Mouse (Mus musculus): ENCODE measurements at regions not wholly inside any gene's neighbourhood (a gene's known extent, or its start where the extent isn't known, plus 50 kb on each side); places are given as distances from the start of the nearest gene placed in this dataset.
A peak's percentile ranks its signal among the peaks of the same experiment; 100 is the strongest.

- H3K4me2 ChIP-seq (ENCODE audit: low read depth, low read length), result no peak overlapping the region
- no peak for DNase-seq (ENCODE audit: low spot score)
- H3K9me3 ChIP-seq (ENCODE audit: control insufficient read depth, low read length), result no peaks in the 10 kb centered on the region
- WGBS, result 48% methylated on average over 1 of the region's 1 CpGs
- no peak for ATAC-seq (ENCODE audit: low read depth)
- no peak overlapping the region for H3K4me3 ChIP-seq (ENCODE audit: low read depth, low read length)
- H3K4me1 ChIP-seq (ENCODE audit: control insufficient read depth, insufficient read depth, low read length), result no peaks in the 10 kb centered on the region
- H3K27me3 ChIP-seq (replicated peaks; ENCODE audit: control insufficient read depth, insufficient read depth, low read length), result no peaks in the 10 kb centered on the region
- no peaks in the 10 kb centered on the region for H3K36me3 ChIP-seq (ENCODE audit: control insufficient read depth, insufficient read depth, low read length)
- no peak overlapping the region for H3K27ac ChIP-seq (replicated peaks; ENCODE audit: low read depth, low read length)
- no peak overlapping the region for H3K9ac ChIP-seq (ENCODE audit: low read depth, low read length)
Observed at GRCm38 (mm10) chr16:76914311-76914710, 99.2 kb upstream of the Usp25 start.

GRCm38 (mm10) chr16:76905205-76905996 lies 108.1 kb upstream of the Usp25 start:
- Histone ChIP-seq H3K4me1 (ENCODE audit: control insufficient read depth, insufficient read depth, low read length) (peaks cover 2% of the 10 kb centered on the region; the same call in 1 of the 2 replicates), H3K9me3 (ENCODE audit: control insufficient read depth, low read length) (no peaks in the 10 kb centered on the region), H3K27me3 (replicated peaks; ENCODE audit: control insufficient read depth, insufficient read depth, low read length) (no peaks in the 10 kb centered on the region), H3K4me3 (ENCODE audit: low read depth, low read length) (no peak overlapping the region), H3K9ac (ENCODE audit: low read depth, low read length) (no peak overlapping the region), H3K27ac (replicated peaks; ENCODE audit: low read depth, low read length) (no peak overlapping the region), H3K4me2 (ENCODE audit: low read depth, low read length) (no peak overlapping the region), H3K36me3 (ENCODE audit: control insufficient read depth, insufficient read depth, low read length) (no peaks in the 10 kb centered on the region)
- DNase-seq (ENCODE audit: low spot score) (peak; percentile 73), ATAC-seq (ENCODE audit: low read depth) (peak; percentile 88)
- 60% methylated on average over 11 of the region's 11 CpGs for WGBS

GRCm38 (mm10) chr16:76899083-76899482 lies 114.4 kb upstream of the Usp25 start:
- no peaks in the 10 kb centered on the region for H3K9me3 ChIP-seq (ENCODE audit: control insufficient read depth, low read length)
- no peak for DNase-seq (ENCODE audit: low spot score)
- H3K36me3 ChIP-seq (ENCODE audit: control insufficient read depth, insufficient read depth, low read length), result no peaks in the 10 kb centered on the region
- H3K9ac ChIP-seq (ENCODE audit: low read depth, low read length), result no peak overlapping the region
- no peaks in the 10 kb centered on the region for H3K4me1 ChIP-seq (ENCODE audit: control insufficient read depth, insufficient read depth, low read length)
- peak overlapping the region; percentile 8; the same call in 1 of the 2 replicates for H3K4me3 ChIP-seq (ENCODE audit: low read depth, low read length)
- H3K27ac ChIP-seq (replicated peaks; ENCODE audit: low read depth, low read length), result no peak overlapping the region
- WGBS, result 11% methylated on average over 7 of the region's 7 CpGs
- no peak overlapping the region for H3K4me2 ChIP-seq (ENCODE audit: low read depth, low read length)
- no peaks in the 10 kb centered on the region for H3K27me3 ChIP-seq (replicated peaks; ENCODE audit: control insufficient read depth, insufficient read depth, low read length)
- ATAC-seq (ENCODE audit: low read depth), result no peak

GRCm38 (mm10) chr16:76896305-76896704 lies 117.2 kb upstream of the Usp25 start:
- WGBS, result 42% methylated on average over 13 of the region's 13 CpGs
- no peak overlapping the region for H3K9ac ChIP-seq (ENCODE audit: low read depth, low read length)
- DNase-seq (ENCODE audit: low spot score), result peak; percentile 50
- H3K4me2 ChIP-seq (ENCODE audit: low read depth, low read length), result peak overlapping the region; percentile 6; the same call in 1 of the 2 replicates
- no peaks in the 10 kb centered on the region for H3K36me3 ChIP-seq (ENCODE audit: control insufficient read depth, insufficient read depth, low read length)
- peak; percentile 41; the same call in 1 of the 2 replicates for ATAC-seq (ENCODE audit: low read depth)
- H3K4me3 ChIP-seq (ENCODE audit: low read depth, low read length), result no peak overlapping the region
- no peaks in the 10 kb centered on the region for H3K4me1 ChIP-seq (ENCODE audit: control insufficient read depth, insufficient read depth, low read length)
- H3K27ac ChIP-seq (replicated peaks; ENCODE audit: low read depth, low read length), result no peak overlapping the region
- no peaks in the 10 kb centered on the region for H3K27me3 ChIP-seq (replicated peaks; ENCODE audit: control insufficient read depth, insufficient read depth, low read length)
- no peaks in the 10 kb centered on the region for H3K9me3 ChIP-seq (ENCODE audit: control insufficient read depth, low read length)

- no peak overlapping the region for H3K27ac ChIP-seq (replicated peaks; ENCODE audit: low read depth, low read length)
- H3K9ac ChIP-seq (ENCODE audit: low read depth, low read length), result no peak overlapping the region
- H3K27me3 ChIP-seq (replicated peaks; ENCODE audit: control insufficient read depth, insufficient read depth, low read length), result no peaks in the 10 kb centered on the region
- no peaks in the 10 kb centered on the region for H3K9me3 ChIP-seq (ENCODE audit: control insufficient read depth, low read length)
- H3K4me3 ChIP-seq (ENCODE audit: low read depth, low read length), result no peak overlapping the region
- no peaks in the 10 kb centered on the region for H3K36me3 ChIP-seq (ENCODE audit: control insufficient read depth, insufficient read depth, low read length)
- DNase-seq (ENCODE audit: low spot score) (no peak), ATAC-seq (ENCODE audit: low read depth) (no peak)
- no peaks in the 10 kb centered on the region for H3K4me1 ChIP-seq (ENCODE audit: control insufficient read depth, insufficient read depth, low read length)
- no peak overlapping the region for H3K4me2 ChIP-seq (ENCODE audit: low read depth, low read length)
- WGBS, result 63% methylated on average over 5 of the region's 5 CpGs
Observed at GRCm38 (mm10) chr16:76895781-76896180, 117.7 kb upstream of the Usp25 start.

GRCm38 (mm10) chr16:76878576-76878975 lies 134.9 kb upstream of the Usp25 start:
- Histone ChIP-seq H3K4me1 (ENCODE audit: control insufficient read depth, insufficient read depth, low read length) (no peaks in the 10 kb centered on the region), H3K9ac (ENCODE audit: low read depth, low read length) (no peak overlapping the region), H3K9me3 (ENCODE audit: control insufficient read depth, low read length) (no peaks in the 10 kb centered on the region), H3K4me3 (ENCODE audit: low read depth, low read length) (no peak overlapping the region), H3K4me2 (ENCODE audit: low read depth, low read length) (no peak overlapping the region), H3K27ac (replicated peaks; ENCODE audit: low read depth, low read length) (no peak overlapping the region), H3K27me3 (replicated peaks; ENCODE audit: control insufficient read depth, insufficient read depth, low read length) (no peaks in the 10 kb centered on the region), H3K36me3 (ENCODE audit: control insufficient read depth, insufficient read depth, low read length) (no peaks in the 10 kb centered on the region)
- ATAC-seq (ENCODE audit: low read depth) (no peak), DNase-seq (ENCODE audit: low spot score) (no peak)
- WGBS, result 72% methylated on average over 2 of the region's 2 CpGs

GRCm38 (mm10) chr16:76875397-76876018 lies 138.0 kb upstream of the Usp25 start:
- H3K9ac ChIP-seq (ENCODE audit: low read depth, low read length), result no peak overlapping the region
- no peaks in the 10 kb centered on the region for H3K9me3 ChIP-seq (ENCODE audit: control insufficient read depth, low read length)
- no peak overlapping the region for H3K4me2 ChIP-seq (ENCODE audit: low read depth, low read length)
- H3K4me1 ChIP-seq (ENCODE audit: control insufficient read depth, insufficient read depth, low read length), result no peaks in the 10 kb centered on the region
- DNase-seq (ENCODE audit: low spot score) (no peak), ATAC-seq (ENCODE audit: low read depth) (no peak)
- H3K27ac ChIP-seq (replicated peaks; ENCODE audit: low read depth, low read length), result no peak overlapping the region
- 79% methylated on average over 3 of the region's 3 CpGs for WGBS
- H3K4me3 ChIP-seq (ENCODE audit: low read depth, low read length), result no peak overlapping the region
- no peaks in the 10 kb centered on the region for H3K36me3 ChIP-seq (ENCODE audit: control insufficient read depth, insufficient read depth, low read length)
- no peaks in the 10 kb centered on the region for H3K27me3 ChIP-seq (replicated peaks; ENCODE audit: control insufficient read depth, insufficient read depth, low read length)

GRCm38 (mm10) chr16:76866465-76866802 lies 147.1 kb upstream of the Usp25 start:
- Histone ChIP-seq H3K27ac (replicated peaks; ENCODE audit: low read depth, low read length) (no peak overlapping the region), H3K4me3 (ENCODE audit: low read depth, low read length) (no peak overlapping the region), H3K9me3 (ENCODE audit: control insufficient read depth, low read length) (no peaks in the 10 kb centered on the region), H3K27me3 (replicated peaks; ENCODE audit: control insufficient read depth, insufficient read depth, low read length) (no peaks in the 10 kb centered on the region), H3K4me1 (ENCODE audit: control insufficient read depth, insufficient read depth, low read length) (no peaks in the 10 kb centered on the region), H3K4me2 (ENCODE audit: low read depth, low read length) (no peak overlapping the region), H3K36me3 (ENCODE audit: control insufficient read depth, insufficient read depth, low read length) (no peaks in the 10 kb centered on the region), H3K9ac (ENCODE audit: low read depth, low read length) (no peak overlapping the region)
- DNase-seq (ENCODE audit: low spot score), result no peak
- no peak for ATAC-seq (ENCODE audit: low read depth)
- 58% methylated on average over 4 of the region's 4 CpGs for WGBS
